Mouse (Mus musculus): Measurements from ENCODE around the gene Prss16. TPM values are rescaled to one million over a fixed set of nuclear protein-coding genes. Genes with fewer than 3 reads are reported as not detected.
A peak's percentile ranks its signal among the peaks of the same experiment; 100 is the strongest.

The Prss16 gene
- polyA plus RNA-seq, 2 experiments from 2014 or later, result 0.19 to 0.48 TPM

GRCm38 (mm10) chr13:22035267-22036148 lies 26.0 kb upstream of the Prss16 start, which contains the start of the genes Hist1h2ah and Hist1h2bk:
TSS of gene Hist1h2ah (minus strand) at chr13:22035568.
TSS of gene Hist1h2bk (plus strand) at chr13:22035870.
- ATAC-seq, result peak; percentile 100

- no peak for ATAC-seq
These were observed 25.1 kb upstream of the Prss16 start for GRCm38 (mm10) chr13:22034443-22035266.

- no peak for ATAC-seq
These were observed 24.4 kb upstream of the Prss16 start for GRCm38 (mm10) chr13:22033741-22034442.

GRCm38 (mm10) chr13:22030493-22030892 lies 21.0 kb upstream of the Prss16 start:
- ATAC-seq, result no peak

- ATAC-seq, result no peak
These were observed 20.4 kb upstream of the Prss16 start for GRCm38 (mm10) chr13:22029928-22030327.

- ATAC-seq, result peak; percentile 78
These were observed 19.3 kb upstream of the Prss16 start for GRCm38 (mm10) chr13:22028673-22029460.

- ATAC-seq, result peak; percentile 64
These were observed 16.8 kb upstream of the Prss16 start for GRCm38 (mm10) chr13:22026058-22027031.

GRCm38 (mm10) chr13:22022241-22022640 lies 12.7 kb upstream of the Prss16 start:
- ATAC-seq, result peak; percentile 33

GRCm38 (mm10) chr13:22021581-22021980 lies 12.0 kb upstream of the Prss16 start:
- no peak for ATAC-seq

- ATAC-seq, result peak; percentile 22
These were observed 11.4 kb upstream of the Prss16 start for GRCm38 (mm10) chr13:22020901-22021339.

- ATAC-seq, result peak; percentile 40
These were observed 10.6 kb upstream of the Prss16 start for GRCm38 (mm10) chr13:22019934-22020835.

- peak; percentile 84 for ATAC-seq
These were observed 6.2 kb upstream of the Prss16 start for GRCm38 (mm10) chr13:22015479-22016450.

- ATAC-seq, result no peak
These were observed 4.9 kb upstream of the Prss16 start for GRCm38 (mm10) chr13:22014411-22014845.

GRCm38 (mm10) chr13:22013716-22014115 lies 4.2 kb upstream of the Prss16 start:
- no peak for ATAC-seq

- ATAC-seq, result no peak
These were observed 835 bp downstream of the Prss16 start for GRCm38 (mm10) chr13:22008707-22009106.

GRCm38 (mm10) chr13:22007872-22008271 lies 1.7 kb downstream of the Prss16 start:
- no peak for ATAC-seq

GRCm38 (mm10) chr13:22007121-22007510 lies 2.4 kb downstream of the Prss16 start:
- ATAC-seq, result no peak

Data from activated CD4-positive, CD25-positive, alpha-beta regulatory T cell, adult 4 months (primary cell).